Mouse (Mus musculus) spleen, postnatal 10 days (tissue): Measurements from ENCODE around the gene Vmn1r63.
"Not testable (repeated sequence)": the region's sequence is repeated elsewhere in the genome, so short reads cannot be mapped to it uniquely, and the experiment has no call there.

Experiments
- DNase-seq, 2 experiments: peaks; one replicate each; pipeline ENCODE4 v3.0.0; 2021 to 2022; ENCODE audit warnings: low spot score in 2 of 2

The Vmn1r63 gene

GRCm38 (mm10) chr7:5805345-5805744, at the start of gene Vmn1r63:
TSS of gene Vmn1r63 (minus strand) at chr7:5805445.
- not testable (repeated sequence) for DNase-seq
